Mouse (Mus musculus) erythroblast, embryonic 14.5 days (primary cell): ENCODE data around the gene Myo1d. TPM values are rescaled to one million over a fixed set of nuclear protein-coding genes. Genes with fewer than 3 reads are reported as not detected.
"Not testable (repeated sequence)": the region's sequence is repeated elsewhere in the genome, so short reads cannot be mapped to it uniquely, and the experiment has no call there.

Experiments
- H3K27me3 ChIP-seq: 2 replicates; pipeline ENCODE4 v1.6.1; 2012; ENCODE audit warnings: inconsistent platforms; ENCODE audit not compliant: control insufficient read depth
- H3K36me3 ChIP-seq: 2 replicates; pipeline ENCODE4 v1.6.1; 2012; ENCODE audit warnings: mild to moderate bottlenecking, inconsistent platforms; ENCODE audit not compliant: control insufficient read depth
- H3K4me1 ChIP-seq: 2 replicates; pipeline ENCODE4 v1.6.1; 2012; ENCODE audit warnings: inconsistent platforms; ENCODE audit not compliant: control insufficient read depth
- H3K4me3 ChIP-seq: replicated peaks from 2 replicates; pipeline ENCODE3; 2012; ENCODE audit warnings: moderate library complexity, mild to moderate bottlenecking, inconsistent platforms
- H3K9me3 ChIP-seq: 2 replicates; pipeline ENCODE4 v1.6.1; 2012; ENCODE audit warnings: low read length, inconsistent platforms, mixed read lengths; ENCODE audit not compliant: control insufficient read depth
- GATA1 ChIP-seq: IDR thresholded peaks from 2 replicates; pipeline ENCODE4 v1.6.1; 2012; ENCODE audit warnings: low read length, inconsistent platforms, mixed read lengths
- TAL1 ChIP-seq: IDR thresholded peaks from 3 replicates; pipeline ENCODE4 v1.6.1; 2012; ENCODE audit warnings: low read length, inconsistent platforms, mixed read lengths
- polyA plus RNA-seq: library from polyadenylated mRNA; stranded (reverse); fragments of >175 nt; gene quantifications from 2 replicates; pipeline ENCODE4 v1.2.3, GENCODE M21; 2012

Myo1d gene
- polyA plus RNA-seq, 1 experiment: 1.9 TPM

GRCm38 (mm10) chr11:80476222-80477189 is 303.3 kb downstream of the Myo1d start, which contains the start of gene Cdk5r1:
Gene Cdk5r1, plus strand, starts transcription at chr11:80477023.
- Histone ChIP-seq H3K27me3 (peaks cover 15% of the 10 kb centered on the region), H3K4me3 (peak within 1 kb of the TSS; percentile 69), H3K4me1 (peaks cover 29% of the 10 kb centered on the region), H3K36me3 (peaks cover 52% of the 10 kb centered on the region), H3K9me3 (no peaks in the 10 kb centered on the region)
- TF ChIP-seq GATA1 (no peak), TAL1 (no peak)

- no peak for TF ChIP-seq GATA1
- no peak overlapping the region for H3K4me3 ChIP-seq
- peaks cover 15% of the 10 kb centered on the region for H3K27me3 ChIP-seq
- no peaks in the 10 kb centered on the region for H3K9me3 ChIP-seq
- peaks cover 59% of the 10 kb centered on the region for H3K36me3 ChIP-seq
- H3K4me1 ChIP-seq: peaks cover 29% of the 10 kb centered on the region
These were observed 304.3 kb downstream of the Myo1d start for GRCm38 (mm10) chr11:80475544-80475943.

GRCm38 (mm10) chr11:80474846-80475245 is 305.0 kb downstream of the Myo1d start:
- Histone ChIP-seq H3K27me3 (peaks cover 15% of the 10 kb centered on the region), H3K36me3 (peaks cover 66% of the 10 kb centered on the region), H3K4me1 (peaks cover 29% of the 10 kb centered on the region), H3K9me3 (no peaks in the 10 kb centered on the region), H3K4me3 (no peak overlapping the region)
- TF ChIP-seq TAL1 (no peak), GATA1 (no peak)

GRCm38 (mm10) chr11:80474175-80474691 is 305.6 kb downstream of the Myo1d start:
- H3K4me3 ChIP-seq: no peak overlapping the region
- peaks cover 29% of the 10 kb centered on the region for H3K4me1 ChIP-seq
- no peak for TF ChIP-seq TAL1
- TF ChIP-seq GATA1: no peak
- H3K36me3 ChIP-seq: peaks cover 73% of the 10 kb centered on the region
- no peaks in the 10 kb centered on the region for H3K9me3 ChIP-seq
- peaks cover 15% of the 10 kb centered on the region for H3K27me3 ChIP-seq

GRCm38 (mm10) chr11:80471836-80472605 is 307.8 kb downstream of the Myo1d start:
- Histone ChIP-seq H3K4me3 (no peak overlapping the region), H3K9me3 (no peaks in the 10 kb centered on the region), H3K36me3 (peaks cover 83% of the 10 kb centered on the region), H3K27me3 (peaks cover under 1% of the 10 kb centered on the region; the same call in 1 of the 2 replicates), H3K4me1 (peaks cover 18% of the 10 kb centered on the region)
- TF ChIP-seq GATA1 (no peak), TAL1 (no peak)

- H3K4me1 ChIP-seq, H3K27me3 ChIP-seq, H3K4me3 ChIP-seq, H3K9me3 ChIP-seq: not testable (repeated sequence)
- H3K36me3 ChIP-seq: peaks cover 95% of the 10 kb centered on the region
These were observed 316.2 kb downstream of the Myo1d start for GRCm38 (mm10) chr11:80463605-80464130.

GRCm38 (mm10) chr11:80453198-80453597 is 326.6 kb downstream of the Myo1d start:
- no peaks in the 10 kb centered on the region for H3K9me3 ChIP-seq
- H3K36me3 ChIP-seq: peaks cover 96% of the 10 kb centered on the region
- H3K27me3 ChIP-seq: no peaks in the 10 kb centered on the region
- H3K4me3 ChIP-seq: no peak overlapping the region
- H3K4me1 ChIP-seq: no peaks in the 10 kb centered on the region
- TF ChIP-seq TAL1: no peak
- TF ChIP-seq GATA1: no peak

- TF ChIP-seq TAL1: no peak
- TF ChIP-seq GATA1: no peak
- Histone ChIP-seq H3K4me1 (no peaks in the 10 kb centered on the region), H3K4me3 (no peak overlapping the region), H3K36me3 (peaks cover 95% of the 10 kb centered on the region), H3K9me3 (no peaks in the 10 kb centered on the region), H3K27me3 (no peaks in the 10 kb centered on the region)
These were observed 327.6 kb downstream of the Myo1d start for GRCm38 (mm10) chr11:80452242-80452641.

- TF ChIP-seq GATA1: no peak
- no peak for TF ChIP-seq TAL1
These were observed 330.0 kb downstream of the Myo1d start for GRCm38 (mm10) chr11:80449859-80450258.

More at GRCm38 (mm10) chr11:80449859-80450258, 330.0 kb downstream of the Myo1d start:
- Histone ChIP-seq H3K9me3 (no peaks in the 10 kb centered on the region), H3K4me1 (no peaks in the 10 kb centered on the region), H3K27me3 (no peaks in the 10 kb centered on the region), H3K4me3 (no peak overlapping the region), H3K36me3 (peaks cover 95% of the 10 kb centered on the region)
